Mouse (Mus musculus) cerebellum, postnatal 36 days (tissue): ENCODE data around the gene Samd14.

ENCODE experiments used
- DNase-seq, 2 experiments: peaks; one replicate each; pipeline ENCODE4 v3.0.0; 2021 to 2022; ENCODE audit warnings: mixed read lengths in 2 of 2

Gene Samd14

GRCm38 (mm10) chr11:95037306-95037705 lies 27.6 kb downstream of the Samd14 start:
- peak; percentile 81 for DNase-seq

GRCm38 (mm10) chr11:95038156-95038817 lies 28.6 kb downstream of the Samd14 start:
- DNase-seq = peak in 1 of 2 experiments; percentile 35

- peak in 1 of 2 experiments; percentile 34 for DNase-seq
These were observed 29.4 kb downstream of the Samd14 start for GRCm38 (mm10) chr11:95038818-95039655.

- DNase-seq = peak; percentile 65 to 77
These were observed 30.1 kb downstream of the Samd14 start for GRCm38 (mm10) chr11:95039766-95040165.

- peak; percentile 81 to 82 for DNase-seq
These were observed 30.9 kb downstream of the Samd14 start for GRCm38 (mm10) chr11:95040491-95041138.

DNA sequence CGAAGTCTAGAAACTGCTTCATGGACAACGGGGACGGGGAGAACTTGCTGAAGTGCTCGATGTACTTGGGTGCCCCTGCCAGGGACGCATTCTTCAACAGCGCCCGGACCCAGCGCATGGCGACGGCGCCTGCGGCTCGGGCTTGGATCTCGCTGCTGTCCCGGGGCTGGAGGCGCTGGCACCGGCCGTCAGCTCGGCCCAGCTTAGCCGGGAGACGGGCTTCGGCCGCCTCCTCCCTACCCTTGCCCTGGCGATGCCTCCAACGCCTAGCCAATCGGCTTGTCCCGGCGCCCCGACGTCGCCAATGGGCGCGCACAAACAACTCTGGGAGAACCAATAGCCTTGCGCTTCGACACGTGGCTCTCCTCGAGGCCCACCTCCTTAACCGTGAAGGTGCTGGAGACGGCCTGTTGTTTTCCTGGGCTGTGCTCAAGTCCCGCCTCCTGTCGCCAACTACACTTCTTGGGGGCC lies 31.5 kb downstream of the Samd14 start, which contains the start of gene Pdk2:
Pdk2 (minus strand) TSS at position 216 of the 471 bp plus-strand sequence.
- DNase-seq = peak; percentile 96 to 97

GRCm38 (mm10) chr11:95042096-95042495 lies 32.4 kb downstream of the Samd14 start:
- peak; percentile 83 to 92 for DNase-seq

DNA sequence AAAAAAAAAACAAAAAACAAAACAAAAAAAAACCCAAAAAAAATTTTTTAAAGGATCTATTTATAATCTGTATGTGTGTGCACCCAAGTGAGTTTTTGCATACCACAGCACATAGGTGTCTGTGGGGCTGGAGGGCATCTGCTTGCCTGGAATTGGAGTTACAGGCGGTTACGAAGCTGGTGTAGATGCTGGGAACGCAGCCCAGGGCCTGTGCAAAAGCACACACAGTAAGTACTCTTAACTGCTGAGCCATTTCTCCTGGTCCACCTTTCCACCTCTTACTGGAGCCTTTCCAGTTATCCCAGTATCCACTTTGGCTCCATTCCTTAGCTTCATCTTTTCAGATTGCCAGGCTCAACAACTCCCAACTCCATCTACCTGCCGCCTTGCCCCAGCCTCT lies 33.4 kb downstream of the Samd14 start:
- DNase-seq = no peak

DNA sequence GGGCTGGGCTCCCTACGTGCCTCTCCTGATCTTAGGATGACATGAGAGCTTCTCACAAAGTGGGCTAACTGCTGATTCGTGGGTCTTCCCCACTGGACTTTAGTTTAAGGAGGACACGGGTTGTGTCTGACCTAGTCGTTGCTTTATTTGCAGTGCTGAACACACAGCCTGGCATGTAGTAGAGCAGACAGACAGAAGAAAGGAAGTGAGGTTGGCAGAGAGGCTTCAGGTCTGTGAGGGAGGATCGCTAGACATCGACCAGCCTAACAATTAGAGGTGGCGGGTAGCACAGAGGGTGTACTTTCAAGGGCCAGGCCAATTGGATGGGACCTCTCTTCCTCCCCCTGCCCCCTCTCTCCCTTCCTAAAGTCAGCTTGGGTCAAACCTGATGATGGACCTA lies 33.9 kb downstream of the Samd14 start:
- DNase-seq = no peak

GRCm38 (mm10) chr11:95044185-95044870 lies 34.6 kb downstream of the Samd14 start:
- no peak for DNase-seq

- DNase-seq = peak; percentile 55 to 71
These were observed 37.5 kb downstream of the Samd14 start for GRCm38 (mm10) chr11:95046980-95047680.

- DNase-seq = no peak
These were observed 43.4 kb downstream of the Samd14 start for GRCm38 (mm10) chr11:95053062-95053461.

GRCm38 (mm10) chr11:95056768-95057501 lies 47.3 kb downstream of the Samd14 start:
- DNase-seq = no peak

GRCm38 (mm10) chr11:95069226-95069957 lies 59.7 kb downstream of the Samd14 start:
- no peak for DNase-seq

GRCm38 (mm10) chr11:95070140-95071107 lies 60.7 kb downstream of the Samd14 start:
- no peak for DNase-seq

DNA sequence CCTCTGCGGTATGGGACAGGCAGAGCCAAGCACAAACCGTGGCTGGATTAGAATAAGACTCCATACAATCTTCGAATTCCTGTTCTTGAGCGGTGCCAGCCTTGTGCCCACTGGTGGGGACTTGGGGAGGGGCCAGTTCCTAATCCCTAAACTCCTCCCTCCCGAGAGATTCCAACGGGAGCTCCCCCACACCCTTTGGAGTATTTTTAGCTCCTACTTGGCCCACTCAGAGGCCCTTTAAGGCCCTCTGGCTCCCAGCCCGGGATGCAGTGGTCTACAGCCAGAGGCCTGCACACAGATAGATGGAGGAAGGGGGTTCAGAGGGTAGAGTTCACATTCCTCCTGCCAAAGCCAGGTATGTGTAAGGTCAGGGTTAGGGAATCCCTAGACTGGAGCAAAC lies 61.6 kb downstream of the Samd14 start:
- DNase-seq = no peak

- DNase-seq = no peak
These were observed 62.5 kb downstream of the Samd14 start for GRCm38 (mm10) chr11:95072136-95072535.

GRCm38 (mm10) chr11:95072804-95073203 lies 63.1 kb downstream of the Samd14 start:
- peak; percentile 79 to 80 for DNase-seq

DNA sequence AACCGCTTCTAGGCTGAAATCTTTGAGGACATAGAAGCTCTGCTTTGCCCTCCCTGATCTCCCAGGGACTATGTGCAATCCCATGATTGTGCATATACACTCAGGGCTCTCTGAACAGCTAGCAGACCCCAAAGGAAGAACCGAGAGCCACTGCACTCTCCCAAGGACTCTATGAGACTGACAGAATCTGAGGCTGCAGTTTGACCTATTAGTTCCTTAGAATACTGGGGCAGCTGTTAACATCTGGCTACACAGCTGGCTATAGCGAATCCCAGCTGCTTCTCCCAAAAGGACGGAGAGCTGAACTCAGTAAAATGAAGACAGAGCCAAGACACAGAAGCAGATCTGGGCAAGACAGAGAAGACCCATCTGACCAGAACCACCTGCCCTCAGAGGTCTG lies 64.2 kb downstream of the Samd14 start:
- no peak for DNase-seq
